Mouse (Mus musculus) liver, adult (tissue): ENCODE data around the gene Rpgrip1.

Experiments used
- GATA4 ChIP-seq: IDR thresholded peaks from 2 replicates; pipeline ENCODE4 v1.6.1; 2014; ENCODE audit warnings: mild to moderate bottlenecking, low read length; ENCODE audit not compliant: insufficient replicate concordance

The Rpgrip1 gene

GRCm38 (mm10) chr14:52155008-52155407 lies 44.5 kb downstream of the Rpgrip1 start:
- TF ChIP-seq GATA4, result no peak

GRCm38 (mm10) chr14:52160911-52161310 lies 50.4 kb downstream of the Rpgrip1 start:
- TF ChIP-seq GATA4, result no peak

DNA sequence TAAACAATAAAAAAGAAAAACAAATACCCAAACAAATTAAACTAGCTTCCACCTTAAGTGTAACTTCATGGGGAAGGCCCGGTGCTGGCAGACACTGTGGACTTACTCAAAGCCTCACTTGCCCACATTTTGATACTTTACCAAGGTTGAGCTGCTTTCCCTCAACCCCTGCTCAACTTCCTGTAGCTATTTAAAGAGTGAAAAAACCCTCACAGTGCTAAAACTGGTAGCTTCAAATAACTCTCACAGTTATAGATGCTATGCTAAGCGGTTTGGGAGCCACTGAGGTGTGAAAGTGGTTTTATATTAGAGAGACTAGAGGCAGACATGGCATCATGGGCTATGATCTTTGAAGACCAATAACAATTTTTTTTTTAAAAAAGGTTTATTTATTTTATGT lies 56.1 kb downstream of the Rpgrip1 start:
- no peak for TF ChIP-seq GATA4

DNA sequence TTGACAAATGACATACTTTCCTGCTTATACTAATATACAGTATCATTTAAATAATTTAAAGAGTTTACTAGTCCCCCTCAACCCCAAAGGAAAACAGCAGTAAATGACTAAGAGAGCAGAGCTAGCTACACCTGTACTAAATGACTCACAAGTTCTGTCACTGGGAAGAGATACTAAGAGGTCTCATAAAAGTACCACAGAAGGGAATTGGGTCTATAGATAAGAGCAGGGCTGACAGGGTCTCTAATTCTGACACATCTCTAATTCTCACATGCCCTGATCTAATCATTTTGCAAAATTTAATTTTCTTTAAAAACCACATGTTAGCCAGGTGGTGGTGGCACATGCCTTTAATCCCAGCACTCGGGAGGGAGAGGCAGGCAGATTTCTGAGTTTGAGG lies 78.3 kb downstream of the Rpgrip1 start:
- no peak for TF ChIP-seq GATA4

- TF ChIP-seq GATA4, result no peak
Measured at GRCm38 (mm10) chr14:52189519-52189918, 79.0 kb downstream of the Rpgrip1 start.

GRCm38 (mm10) chr14:52190740-52191359 lies 80.3 kb downstream of the Rpgrip1 start:
- no peak for TF ChIP-seq GATA4

- no peak for TF ChIP-seq GATA4
Measured at GRCm38 (mm10) chr14:52195691-52196090, 85.2 kb downstream of the Rpgrip1 start.

DNA sequence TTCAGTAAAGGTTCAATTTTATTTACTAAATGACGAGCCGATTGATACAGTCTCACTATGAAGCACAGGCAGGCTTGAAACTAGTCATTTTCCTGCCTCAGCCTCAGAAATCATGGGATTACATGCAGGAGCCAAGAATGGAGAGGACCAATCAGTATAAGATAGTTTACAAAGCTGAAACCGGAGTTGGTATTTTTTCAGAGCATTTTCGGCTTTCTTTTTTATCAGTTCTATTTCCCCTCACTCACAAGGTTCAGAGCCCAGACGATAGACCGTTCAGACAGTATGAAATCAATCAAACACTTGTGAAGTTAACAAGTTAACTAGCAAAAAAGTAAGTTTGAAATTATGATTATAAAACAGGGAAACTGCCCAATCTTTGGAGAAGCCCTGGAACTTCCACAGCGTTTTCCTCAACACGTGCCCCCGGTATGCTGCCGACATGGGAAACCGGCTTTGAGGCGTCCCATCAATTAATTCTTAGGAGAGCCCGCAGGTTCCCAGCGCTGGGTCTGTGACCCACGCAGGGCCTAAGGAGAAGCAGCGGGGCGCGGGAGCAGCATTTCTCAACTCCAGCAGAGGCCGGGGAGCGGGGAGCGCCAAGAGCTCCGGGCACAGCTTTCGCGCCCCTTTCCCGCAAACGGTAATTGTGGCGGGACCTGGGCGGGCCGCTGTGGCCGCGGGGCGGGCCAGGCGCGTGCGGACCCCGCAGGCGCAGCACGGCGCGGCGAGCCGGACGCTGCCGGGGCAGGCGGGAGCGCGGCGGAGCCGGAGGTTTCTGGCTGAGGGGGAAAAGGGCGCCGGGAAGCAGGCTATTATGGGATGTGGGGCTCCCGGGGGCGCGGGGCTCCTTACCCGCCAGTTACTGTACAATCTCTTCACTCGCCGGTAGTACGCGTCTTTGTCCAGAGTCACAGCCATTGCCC lies 86.0 kb downstream of the Rpgrip1 start:
- no peak for TF ChIP-seq GATA4

- TF ChIP-seq GATA4, result no peak
Measured at GRCm38 (mm10) chr14:52197156-52197878, 86.8 kb downstream of the Rpgrip1 start, which contains the start of gene Supt16. Supt16 (minus strand) TSS chr14:52197416.

GRCm38 (mm10) chr14:52198141-52198540 lies 87.6 kb downstream of the Rpgrip1 start:
- TF ChIP-seq GATA4, result no peak

DNA sequence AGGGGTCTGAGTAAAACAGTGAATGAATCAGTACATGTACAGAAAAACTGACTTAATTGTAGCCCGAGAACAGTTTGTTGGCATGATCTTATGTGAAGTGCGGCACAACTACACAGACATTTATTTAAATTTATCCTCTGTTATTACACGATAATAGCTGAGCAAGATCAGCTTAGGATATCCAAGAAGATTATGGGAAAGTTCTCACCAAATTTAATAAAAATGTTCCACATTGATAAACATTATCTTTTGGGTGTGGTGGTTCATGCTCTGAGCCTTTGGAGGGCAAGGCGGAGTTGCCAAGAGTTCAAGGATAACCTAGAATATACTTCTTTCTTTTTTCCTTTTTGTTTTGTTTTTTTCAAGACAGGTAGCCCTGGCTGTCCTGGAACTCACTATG lies 88.9 kb downstream of the Rpgrip1 start:
- no peak for TF ChIP-seq GATA4
